Mouse (Mus musculus): ENCODE results near the gene Wnk4.
"Not testable (repeated sequence)": the region's sequence is repeated elsewhere in the genome, so short reads cannot be mapped to it uniquely, and the experiment has no call there.

The Wnk4 gene

GRCm38 (mm10) chr11:101323609-101324008, 63.2 kb downstream of the Wnk4 start:
- DNase-seq: peak; percentile 85 to 87

DNA sequence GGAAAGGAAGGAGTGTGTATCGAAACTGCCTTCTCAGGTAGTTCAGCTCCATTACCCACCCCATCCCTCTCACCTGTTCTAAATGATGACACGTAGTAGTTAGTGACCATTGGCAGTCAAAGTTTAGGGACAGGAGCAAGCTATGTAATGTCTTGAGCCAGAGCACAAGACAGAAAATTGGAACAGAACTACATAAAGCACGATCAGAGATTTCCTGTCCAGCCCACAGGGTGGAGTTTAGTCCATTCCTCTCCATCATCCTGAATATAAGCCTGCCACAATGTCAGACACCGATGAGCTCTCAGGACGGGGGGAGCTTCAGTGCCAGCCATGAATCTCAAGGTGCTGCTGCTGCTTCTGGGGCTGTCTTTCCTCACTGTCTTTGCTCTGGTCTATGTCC, 64.4 kb downstream of the Wnk4 start, which contains the start of gene Aoc2:
Aoc2 (plus strand) TSS at position 301 of the 400 bp plus-strand sequence.
- DNase-seq: no peak

DNA sequence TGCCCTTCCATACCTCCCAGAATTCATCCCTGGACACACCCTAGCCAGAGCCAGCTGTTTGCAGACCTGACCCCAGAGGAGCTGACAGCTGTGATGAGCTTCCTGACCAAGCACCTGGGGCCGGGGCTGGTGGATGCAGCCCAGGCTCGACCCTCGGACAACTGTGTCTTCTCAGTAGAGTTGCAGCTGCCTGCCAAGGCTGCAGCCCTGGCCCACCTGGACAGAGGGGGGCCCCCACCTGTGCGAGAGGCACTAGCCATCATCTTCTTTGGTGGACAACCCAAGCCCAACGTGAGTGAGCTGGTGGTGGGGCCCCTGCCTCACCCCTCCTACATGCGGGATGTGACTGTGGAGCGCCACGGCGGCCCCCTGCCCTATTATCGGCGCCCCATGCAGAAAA, 64.8 kb downstream of the Wnk4 start:
- DNase-seq: not testable (repeated sequence)

- DNase-seq: no peak
These were observed 65.8 kb downstream of the Wnk4 start for GRCm38 (mm10) chr11:101326147-101326546.
